Comparison of ENCODE assay signal across 18 mouse cellular contexts in genomic region chr13:52346027-52346375, GRCm38 (mm10).
"Had no signal": no experiment of that assay in that cellular context is flagged by ENCODE, and none has a peak within 500 bp of the region (broad histone marks: within the 10 kb centered on the region; RNA-seq: fewer than 3 reads in every experiment).

No protein-coding gene starts in this region.

- DNase-seq: kidney, postnatal 25 days; layer of hippocampus, postnatal 36 days; liver, postnatal 0 days; lung, postnatal 36 days; right cerebral cortex, postnatal 14 days; right cerebral cortex, postnatal 4 days; thymus, postnatal 25 days had no signal

- ATAC-seq: intestine, postnatal 0 days; liver, postnatal 0 days; lung, postnatal 0 days; midbrain, embryonic 13.5 days; midbrain, embryonic 16.5 days had no signal

- H3K4me3 ChIP-seq: limb, embryonic 12.5 days; limb, embryonic 15.5 days; megakaryocyte, embryonic 14.5 days; midbrain, embryonic 10.5 days; midbrain, embryonic 13.5 days had no signal

- H3K27ac ChIP-seq: kidney, postnatal 0 days; limb, embryonic 12.5 days; limb, embryonic 15.5 days; liver, embryonic 14.5 days; midbrain, embryonic 10.5 days; midbrain, embryonic 13.5 days; stomach, postnatal 0 days had no signal
